Mouse (Mus musculus): ENCODE measurements at regions not wholly inside any gene's neighbourhood (a gene's known extent, or its start where the extent isn't known, plus 50 kb on each side); places are given as distances from the start of the nearest gene placed in this dataset.

- 97% methylated on average over 2 of the region's 2 CpGs for WGBS
- TF ChIP-seq POLR2A (IDR thresholded peaks at IDR 0.05; ENCODE audit: control insufficient read depth, extremely low read depth, insufficient read depth, low read length, poor library complexity) (no peak), CTCF (IDR thresholded peaks at IDR 0.05; ENCODE audit: borderline replicate concordance, control insufficient read depth, extremely low read depth, insufficient read depth, low read length, poor library complexity) (no peak)
- Histone ChIP-seq H3K4me3 (ENCODE audit: control insufficient read depth, insufficient read depth, low read length) (no peak overlapping the region), H3K27ac (ENCODE audit: control insufficient read depth, insufficient read depth, low read length) (no peak overlapping the region), H3K36me3 (ENCODE audit: control insufficient read depth, insufficient read depth, low read length) (no peaks in the 10 kb centered on the region), H3K4me1 (replicated peaks; ENCODE audit: control insufficient read depth, insufficient read depth, low read length) (no peaks in the 10 kb centered on the region), H3K27me3 (ENCODE audit: control insufficient read depth, insufficient read depth, low read length) (no peaks in the 10 kb centered on the region)
- no peak for DNase-seq
These were observed 196.7 kb upstream of the Tmem161b start for GRCm38 (mm10) chr13:84025348-84025747.

GRCm38 (mm10) chr13:84047736-84048135 lies 174.4 kb upstream of the Tmem161b start:
- H3K4me1 ChIP-seq (replicated peaks; ENCODE audit: control insufficient read depth, insufficient read depth, low read length): no peaks in the 10 kb centered on the region
- no peak overlapping the region for H3K27ac ChIP-seq (ENCODE audit: control insufficient read depth, insufficient read depth, low read length)
- no peak overlapping the region for H3K4me3 ChIP-seq (ENCODE audit: control insufficient read depth, insufficient read depth, low read length)
- TF ChIP-seq POLR2A (IDR thresholded peaks at IDR 0.05; ENCODE audit: control insufficient read depth, extremely low read depth, insufficient read depth, low read length, poor library complexity) (no peak), CTCF (IDR thresholded peaks at IDR 0.05; ENCODE audit: borderline replicate concordance, control insufficient read depth, extremely low read depth, insufficient read depth, low read length, poor library complexity) (no peak)
- no peak for DNase-seq
- H3K36me3 ChIP-seq (ENCODE audit: control insufficient read depth, insufficient read depth, low read length): no peaks in the 10 kb centered on the region
- WGBS: 90% methylated on average over 6 of the region's 6 CpGs
- no peaks in the 10 kb centered on the region for H3K27me3 ChIP-seq (ENCODE audit: control insufficient read depth, insufficient read depth, low read length)

- H3K27me3 ChIP-seq (ENCODE audit: control insufficient read depth, insufficient read depth, low read length): no peaks in the 10 kb centered on the region
- no peak for TF ChIP-seq CTCF (IDR thresholded peaks at IDR 0.05; ENCODE audit: borderline replicate concordance, control insufficient read depth, extremely low read depth, insufficient read depth, low read length, poor library complexity)
- TF ChIP-seq POLR2A (IDR thresholded peaks at IDR 0.05; ENCODE audit: control insufficient read depth, extremely low read depth, insufficient read depth, low read length, poor library complexity): no peak
- H3K27ac ChIP-seq (ENCODE audit: control insufficient read depth, insufficient read depth, low read length): no peak overlapping the region
- WGBS: 71% methylated on average over 1 of the region's 1 CpGs
- H3K4me3 ChIP-seq (ENCODE audit: control insufficient read depth, insufficient read depth, low read length): no peak overlapping the region
- no peak for DNase-seq
- no peaks in the 10 kb centered on the region for H3K36me3 ChIP-seq (ENCODE audit: control insufficient read depth, insufficient read depth, low read length)
- no peaks in the 10 kb centered on the region for H3K4me1 ChIP-seq (replicated peaks; ENCODE audit: control insufficient read depth, insufficient read depth, low read length)
These were observed 169.9 kb upstream of the Tmem161b start for GRCm38 (mm10) chr13:84052221-84052620.

DNA sequence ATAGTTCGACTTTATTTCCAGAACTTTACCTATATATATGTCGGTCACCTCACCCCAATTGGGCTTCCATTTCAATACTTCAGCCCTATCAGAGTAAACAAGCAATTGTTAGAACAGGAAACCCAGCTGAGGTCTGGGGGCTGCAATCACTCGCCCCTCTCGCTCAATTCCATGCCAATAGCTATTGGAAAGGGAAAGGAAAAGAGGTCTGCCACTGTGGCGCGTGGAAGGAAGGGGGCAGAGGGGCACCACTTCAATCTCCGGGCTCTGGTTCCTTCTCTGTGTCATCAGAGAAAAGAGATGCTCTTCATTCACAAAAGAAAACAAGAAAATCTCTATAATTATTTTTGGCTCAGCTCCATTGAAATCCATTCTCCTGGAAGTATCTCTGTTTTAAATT lies 167.1 kb upstream of the Tmem161b start:
- WGBS: 85% methylated on average over 7 of the region's 7 CpGs
- Histone ChIP-seq H3K27ac (ENCODE audit: control insufficient read depth, insufficient read depth, low read length) (no peak overlapping the region), H3K4me1 (replicated peaks; ENCODE audit: control insufficient read depth, insufficient read depth, low read length) (no peaks in the 10 kb centered on the region), H3K4me3 (ENCODE audit: control insufficient read depth, insufficient read depth, low read length) (no peak overlapping the region), H3K27me3 (ENCODE audit: control insufficient read depth, insufficient read depth, low read length) (no peaks in the 10 kb centered on the region), H3K36me3 (ENCODE audit: control insufficient read depth, insufficient read depth, low read length) (no peaks in the 10 kb centered on the region)
- no peak for TF ChIP-seq CTCF (IDR thresholded peaks at IDR 0.05; ENCODE audit: borderline replicate concordance, control insufficient read depth, extremely low read depth, insufficient read depth, low read length, poor library complexity)
- TF ChIP-seq POLR2A (IDR thresholded peaks at IDR 0.05; ENCODE audit: control insufficient read depth, extremely low read depth, insufficient read depth, low read length, poor library complexity): no peak
- DNase-seq: no peak

DNA sequence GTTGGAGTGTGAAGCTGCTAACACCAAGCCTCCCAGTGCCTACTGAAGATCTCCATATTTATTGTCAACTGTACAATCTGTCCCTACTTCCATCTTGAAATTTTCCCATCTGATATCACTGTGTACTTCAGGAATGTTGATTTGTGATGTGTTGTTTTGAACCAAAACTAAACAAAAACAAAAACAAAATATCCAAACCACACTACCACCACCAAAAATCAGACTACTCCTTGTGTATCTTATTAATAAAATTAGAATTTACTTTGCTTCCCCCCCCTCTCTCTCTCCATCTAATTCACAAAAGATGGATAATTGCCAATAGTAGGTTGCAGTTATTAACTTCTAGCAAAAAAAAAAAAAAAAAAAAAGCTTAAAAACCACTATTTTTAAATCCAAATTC lies 166.5 kb upstream of the Tmem161b start:
- DNase-seq: no peak
- Histone ChIP-seq H3K4me3 (ENCODE audit: control insufficient read depth, insufficient read depth, low read length) (no peak overlapping the region), H3K27ac (ENCODE audit: control insufficient read depth, insufficient read depth, low read length) (no peak overlapping the region), H3K36me3 (ENCODE audit: control insufficient read depth, insufficient read depth, low read length) (no peaks in the 10 kb centered on the region), H3K4me1 (replicated peaks; ENCODE audit: control insufficient read depth, insufficient read depth, low read length) (no peaks in the 10 kb centered on the region), H3K27me3 (ENCODE audit: control insufficient read depth, insufficient read depth, low read length) (no peaks in the 10 kb centered on the region)
- TF ChIP-seq POLR2A (IDR thresholded peaks at IDR 0.05; ENCODE audit: control insufficient read depth, extremely low read depth, insufficient read depth, low read length, poor library complexity) (no peak), CTCF (IDR thresholded peaks at IDR 0.05; ENCODE audit: borderline replicate concordance, control insufficient read depth, extremely low read depth, insufficient read depth, low read length, poor library complexity) (no peak)

- H3K27me3 ChIP-seq (ENCODE audit: control insufficient read depth, insufficient read depth, low read length): no peaks in the 10 kb centered on the region
- 58% methylated on average over 3 of the region's 3 CpGs for WGBS
- H3K27ac ChIP-seq (ENCODE audit: control insufficient read depth, insufficient read depth, low read length): no peak overlapping the region
- no peaks in the 10 kb centered on the region for H3K36me3 ChIP-seq (ENCODE audit: control insufficient read depth, insufficient read depth, low read length)
- TF ChIP-seq POLR2A (IDR thresholded peaks at IDR 0.05; ENCODE audit: control insufficient read depth, extremely low read depth, insufficient read depth, low read length, poor library complexity) (no peak), CTCF (IDR thresholded peaks at IDR 0.05; ENCODE audit: borderline replicate concordance, control insufficient read depth, extremely low read depth, insufficient read depth, low read length, poor library complexity) (no peak)
- DNase-seq: no peak
- H3K4me1 ChIP-seq (replicated peaks; ENCODE audit: control insufficient read depth, insufficient read depth, low read length): no peaks in the 10 kb centered on the region
- H3K4me3 ChIP-seq (ENCODE audit: control insufficient read depth, insufficient read depth, low read length): no peak overlapping the region
These were observed 165.6 kb upstream of the Tmem161b start for GRCm38 (mm10) chr13:84056451-84056850.

- TF ChIP-seq POLR2A (IDR thresholded peaks at IDR 0.05; ENCODE audit: control insufficient read depth, extremely low read depth, insufficient read depth, low read length, poor library complexity): no peak
- TF ChIP-seq CTCF (IDR thresholded peaks at IDR 0.05; ENCODE audit: borderline replicate concordance, control insufficient read depth, extremely low read depth, insufficient read depth, low read length, poor library complexity): no peak
- Histone ChIP-seq H3K4me1 (replicated peaks; ENCODE audit: control insufficient read depth, insufficient read depth, low read length) (no peaks in the 10 kb centered on the region), H3K27me3 (ENCODE audit: control insufficient read depth, insufficient read depth, low read length) (no peaks in the 10 kb centered on the region), H3K4me3 (ENCODE audit: control insufficient read depth, insufficient read depth, low read length) (no peak overlapping the region), H3K27ac (ENCODE audit: control insufficient read depth, insufficient read depth, low read length) (no peak overlapping the region), H3K36me3 (ENCODE audit: control insufficient read depth, insufficient read depth, low read length) (no peaks in the 10 kb centered on the region)
- DNase-seq: no peak
- WGBS: 96% methylated on average over 5 of the region's 5 CpGs
These were observed 165.1 kb upstream of the Tmem161b start for GRCm38 (mm10) chr13:84056998-84057397.
